Mouse (Mus musculus) T-helper 17 cell (primary cell): ENCODE results near the gene Bcl7b.

ENCODE experiments used
- in situ Hi-C, 2 experiments: fragments of 300-600 bp; cut with MboI, MseI; formaldehyde crosslinking; loops; 1 replicate in 1 of 2; 2 replicates in 1 of 2; pipeline ENCODE4 v1.15.1; 2025; ENCODE audit warnings: high pct_unique_total_duplicates in 2 of 2

The Bcl7b gene

GRCm38 (mm10) chr5:135169479-135169878 lies 1.4 kb downstream of the Bcl7b start:
- in situ Hi-C loops, result no loop called here

DNA sequence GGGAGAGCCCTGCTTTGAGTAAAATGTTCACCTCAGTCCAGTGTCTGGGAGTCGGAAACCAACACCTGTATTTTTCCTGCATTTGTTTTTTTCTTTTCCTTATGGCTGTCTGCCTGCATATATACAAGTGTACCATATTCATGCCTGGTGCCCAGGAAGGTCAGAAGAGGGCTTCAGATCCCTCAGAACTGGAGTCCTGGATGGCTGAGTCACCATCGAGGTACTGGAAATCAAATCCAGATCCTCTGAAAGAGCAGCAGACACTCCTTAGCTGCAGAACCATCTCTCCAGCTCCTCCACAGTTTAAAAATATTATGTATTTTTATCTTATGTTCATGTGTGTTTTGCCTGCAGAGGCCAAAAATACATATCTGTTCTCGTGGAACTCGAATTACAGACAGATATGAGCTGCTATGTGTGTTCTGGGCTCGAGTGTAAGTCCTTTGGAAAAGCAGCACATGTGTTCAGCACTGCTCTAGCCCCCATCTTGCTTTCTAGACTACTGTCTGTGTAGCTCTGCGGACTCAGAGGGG lies 3.7 kb downstream of the Bcl7b start:
- in situ Hi-C loops, result no loop called here

DNA sequence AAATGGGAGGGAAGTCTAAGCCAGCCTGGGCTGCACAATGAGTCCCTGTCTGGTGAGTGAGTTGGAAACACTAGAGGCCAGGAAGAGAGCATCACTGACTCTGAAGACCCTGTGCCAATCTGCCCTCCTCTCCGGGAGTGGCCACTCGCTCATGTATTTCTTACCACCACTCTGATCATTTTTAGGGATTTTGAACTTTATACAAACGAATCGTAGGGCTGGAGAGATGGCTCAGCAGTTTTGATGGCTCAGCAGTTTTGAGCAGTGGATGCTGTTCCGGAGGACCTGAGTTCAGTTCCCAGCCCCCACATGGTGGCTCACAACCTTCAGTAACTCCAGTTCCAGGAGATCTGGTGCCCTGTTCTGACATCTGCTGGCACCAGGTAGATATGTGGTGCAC lies 4.9 kb downstream of the Bcl7b start:
- in situ Hi-C loops, result no loop called here

DNA sequence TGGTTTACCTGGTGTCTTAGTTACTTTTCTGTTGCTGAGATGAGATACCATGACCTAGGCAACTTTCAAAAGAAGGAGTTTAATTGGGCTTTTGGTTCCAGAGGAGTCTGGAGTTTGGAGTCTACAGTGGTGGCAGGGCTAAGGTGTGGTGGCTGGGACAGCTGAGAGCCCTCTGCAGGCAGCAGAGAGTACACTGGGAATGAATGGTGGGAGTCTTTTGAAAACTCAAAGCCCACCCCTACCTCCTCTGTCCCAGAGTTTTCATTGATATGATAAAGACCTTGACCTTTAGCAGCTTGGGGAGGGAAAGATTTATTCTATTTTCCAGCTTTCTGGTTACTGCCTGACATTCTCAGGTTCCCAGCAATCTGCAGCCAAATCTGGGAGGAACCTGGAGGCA lies 7.0 kb downstream of the Bcl7b start:
- in situ Hi-C loops, result no loop called here

GRCm38 (mm10) chr5:135178523-135178922 lies 10.4 kb downstream of the Bcl7b start:
- in situ Hi-C loops, result no loop called here

DNA sequence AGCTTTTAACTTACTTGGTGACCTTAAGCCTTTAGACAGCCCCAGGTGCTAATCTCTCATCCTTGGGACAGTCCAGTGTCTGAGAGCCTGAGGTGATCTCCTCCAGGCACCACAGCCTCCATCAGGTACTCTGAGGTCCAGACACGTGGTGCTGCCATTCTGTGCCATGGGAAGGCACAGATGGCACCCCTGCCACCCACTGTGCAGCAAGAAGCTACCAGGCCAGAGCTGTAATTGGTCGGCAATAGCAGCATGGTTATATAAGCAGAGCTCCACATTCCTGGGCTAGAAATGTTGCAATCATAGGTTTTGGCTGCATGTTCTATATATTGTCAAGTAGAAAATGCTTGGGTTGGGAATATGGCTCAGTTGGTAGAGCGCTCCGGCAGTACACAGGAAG lies 10.9 kb downstream of the Bcl7b start:
- in situ Hi-C loops, result no loop called here

DNA sequence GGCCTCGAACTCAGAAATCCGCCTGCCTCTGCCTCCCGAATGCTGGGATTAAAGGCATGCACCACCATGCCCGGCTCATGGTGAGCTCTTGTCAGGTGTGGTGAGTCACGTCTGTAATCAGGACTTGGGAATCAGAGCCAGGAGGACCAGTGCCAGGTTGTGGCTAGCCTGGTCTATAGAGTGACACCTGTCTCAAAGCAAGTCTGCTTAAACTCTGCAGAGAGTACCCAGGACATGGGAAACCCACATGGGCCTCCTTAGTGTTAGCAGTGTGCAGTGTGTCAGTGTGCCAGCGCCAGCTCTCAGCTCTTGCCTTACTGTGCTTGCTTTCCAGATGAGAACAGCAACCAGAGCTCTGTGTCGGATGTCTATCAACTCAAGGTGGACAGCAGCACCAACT lies 11.5 kb downstream of the Bcl7b start:
- in situ Hi-C loops, result no loop called here

DNA sequence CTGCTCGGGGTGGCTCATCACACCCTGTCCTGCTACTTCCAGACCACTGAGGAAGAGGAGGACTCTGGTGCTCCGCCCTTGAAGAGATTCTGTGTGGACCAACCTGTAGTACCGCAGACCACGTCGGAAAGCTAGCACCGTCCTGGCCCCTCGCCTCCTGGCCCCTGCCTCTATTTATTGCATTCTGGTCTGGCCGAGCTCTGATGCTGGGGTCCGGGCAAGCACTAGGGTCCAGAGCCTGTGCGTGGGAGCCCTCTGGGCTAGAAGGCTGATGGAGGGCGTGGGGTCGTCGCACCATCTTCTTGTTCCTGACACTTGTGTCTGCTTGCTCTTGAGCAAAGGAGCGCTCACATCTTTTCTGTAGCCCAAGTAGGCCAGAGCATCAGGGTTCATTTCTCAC lies 12.7 kb downstream of the Bcl7b start:
- in situ Hi-C loops, result no loop called here

GRCm38 (mm10) chr5:135181776-135182175 lies 13.7 kb downstream of the Bcl7b start:
- in situ Hi-C loops, result no loop called here

DNA sequence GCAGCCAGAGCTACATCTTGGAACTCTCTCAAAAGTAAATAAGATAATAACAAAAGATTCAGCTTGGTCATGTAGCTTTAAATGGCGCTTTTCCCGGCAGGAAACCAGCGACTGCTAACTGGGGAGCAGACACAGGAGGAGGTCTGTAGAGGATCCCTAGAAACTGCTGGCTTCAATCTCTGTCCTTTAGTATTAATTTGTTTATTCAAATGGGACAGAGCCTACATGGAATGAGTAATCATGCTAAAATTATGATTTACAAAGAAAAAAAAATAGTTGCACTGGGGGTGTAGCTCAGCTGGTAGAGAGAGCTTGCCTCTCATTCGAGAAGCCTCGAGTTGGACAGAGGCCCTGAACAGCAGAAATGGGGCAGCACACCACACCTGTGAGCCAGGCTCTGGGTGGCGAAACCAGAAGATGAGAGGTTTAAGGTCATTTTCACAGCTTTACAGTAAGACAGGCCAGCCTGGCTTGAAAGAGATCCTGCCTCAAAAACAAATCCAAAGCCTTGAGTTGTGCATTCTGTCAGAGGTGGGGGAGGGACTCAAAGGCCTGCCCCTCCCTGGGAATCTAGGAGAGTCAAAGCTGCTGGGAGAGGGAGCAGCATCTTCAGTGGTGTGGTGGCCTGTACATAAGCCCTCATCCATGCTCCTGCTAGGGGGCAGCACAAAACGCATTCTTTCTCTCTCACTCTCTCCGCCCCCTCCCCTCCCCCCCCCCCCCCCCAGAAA lies 15.2 kb downstream of the Bcl7b start:
- in situ Hi-C loops, result no loop called here

GRCm38 (mm10) chr5:135185016-135185415 lies 16.9 kb downstream of the Bcl7b start:
- in situ Hi-C loops, result loop anchor here in 1 of 2 experiments (5.0 kb wide), 1 partner anchor 68 kb away; no protein-coding TSS in a partner anchor

DNA sequence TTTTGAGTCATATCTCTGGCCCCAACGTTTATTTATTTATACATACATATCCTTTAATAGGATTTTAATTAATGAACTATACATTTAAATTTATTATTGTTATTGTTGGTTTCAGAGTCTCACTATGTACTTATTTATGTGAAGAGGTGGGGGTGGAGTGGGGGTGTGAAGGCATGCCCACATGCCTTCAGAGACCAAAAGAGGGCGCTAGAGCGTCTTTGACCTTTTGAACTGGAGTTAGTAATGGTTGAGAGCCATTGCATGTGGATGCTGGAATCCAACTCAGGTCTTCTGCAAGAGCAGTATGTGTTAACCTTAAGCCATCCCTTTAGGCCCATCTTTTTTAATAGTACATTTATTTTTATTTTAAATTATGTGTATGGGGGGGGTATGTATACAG lies 17.5 kb downstream of the Bcl7b start:
- in situ Hi-C loops, result loop anchor here in 1 of 2 experiments (5.0 kb wide), 1 partner anchor 68 kb away; no protein-coding TSS in a partner anchor

- in situ Hi-C loops, result loop anchor here in 1 of 2 experiments (5.0 kb wide), 1 partner anchor 69 kb away; no protein-coding TSS in a partner anchor
Observed at GRCm38 (mm10) chr5:135186231-135186620, 18.1 kb downstream of the Bcl7b start.

DNA sequence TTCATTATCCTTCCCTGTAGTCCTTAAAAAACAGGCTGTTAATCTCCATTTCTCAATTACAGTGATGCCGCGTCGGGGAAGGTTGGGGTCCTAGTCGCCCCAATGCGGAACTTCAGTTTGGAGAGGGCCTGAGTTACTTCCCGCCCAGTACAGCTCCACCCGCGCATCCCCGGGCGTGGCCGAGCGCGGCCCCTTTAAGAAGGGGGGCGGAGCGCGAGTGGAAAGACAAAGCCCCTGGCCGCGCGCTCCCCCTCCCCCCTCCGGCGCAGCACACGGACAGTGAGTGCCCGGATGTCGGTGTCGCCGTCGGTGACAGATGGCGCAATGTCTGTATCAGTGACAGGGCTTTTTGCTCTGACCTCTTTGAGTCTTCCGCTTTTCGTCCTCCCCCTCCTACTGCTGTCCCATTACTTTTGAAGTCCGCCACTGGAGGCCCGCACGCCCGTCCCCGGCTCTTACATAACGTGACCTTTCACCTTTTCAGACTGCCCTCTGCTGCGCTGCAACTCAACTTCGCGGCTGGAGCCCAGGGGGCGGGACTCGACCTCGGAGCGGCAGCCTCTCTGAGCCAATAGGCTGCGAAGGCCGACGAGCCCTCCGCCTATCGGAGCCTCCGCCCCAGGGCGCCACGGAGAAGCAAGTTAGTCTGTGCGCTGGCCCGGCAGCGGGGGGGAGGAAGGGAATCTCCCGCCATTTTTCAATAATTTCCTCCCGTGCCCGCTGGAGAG lies 18.7 kb downstream of the Bcl7b start, which contains the start of gene Baz1b:
Baz1b (plus strand) TSS at position 644 of the 728 bp plus-strand sequence.
- in situ Hi-C loops, result loop anchor here in 1 of 2 experiments (5.0 kb wide), 1 partner anchor 69 kb away; no protein-coding TSS in a partner anchor

GRCm38 (mm10) chr5:135187349-135188213 lies 19.5 kb downstream of the Bcl7b start:
- in situ Hi-C loops, result loop anchor here in 1 of 2 experiments (5.0 kb wide), 1 partner anchor 70 kb away; no protein-coding TSS in a partner anchor

DNA sequence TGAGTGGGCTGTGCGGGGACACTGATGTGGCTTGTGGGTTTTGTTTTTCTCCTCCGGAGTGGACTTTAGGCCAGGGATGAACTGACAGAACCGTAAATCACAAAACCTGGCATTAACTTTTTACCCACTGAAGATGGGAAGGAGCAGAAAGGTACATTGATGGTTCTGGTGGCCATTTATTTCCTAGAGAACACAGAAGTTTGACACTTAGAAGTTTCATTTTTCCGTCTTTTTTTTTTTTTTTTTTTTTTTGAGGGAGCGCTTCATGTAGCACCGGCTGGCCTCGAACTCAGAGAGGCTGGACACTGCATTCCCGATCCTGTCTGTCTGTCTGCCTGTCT lies 20.1 kb downstream of the Bcl7b start:
- in situ Hi-C loops, result loop anchor here in 1 of 2 experiments (5.0 kb wide), 1 partner anchor 71 kb away; no protein-coding TSS in a partner anchor

DNA sequence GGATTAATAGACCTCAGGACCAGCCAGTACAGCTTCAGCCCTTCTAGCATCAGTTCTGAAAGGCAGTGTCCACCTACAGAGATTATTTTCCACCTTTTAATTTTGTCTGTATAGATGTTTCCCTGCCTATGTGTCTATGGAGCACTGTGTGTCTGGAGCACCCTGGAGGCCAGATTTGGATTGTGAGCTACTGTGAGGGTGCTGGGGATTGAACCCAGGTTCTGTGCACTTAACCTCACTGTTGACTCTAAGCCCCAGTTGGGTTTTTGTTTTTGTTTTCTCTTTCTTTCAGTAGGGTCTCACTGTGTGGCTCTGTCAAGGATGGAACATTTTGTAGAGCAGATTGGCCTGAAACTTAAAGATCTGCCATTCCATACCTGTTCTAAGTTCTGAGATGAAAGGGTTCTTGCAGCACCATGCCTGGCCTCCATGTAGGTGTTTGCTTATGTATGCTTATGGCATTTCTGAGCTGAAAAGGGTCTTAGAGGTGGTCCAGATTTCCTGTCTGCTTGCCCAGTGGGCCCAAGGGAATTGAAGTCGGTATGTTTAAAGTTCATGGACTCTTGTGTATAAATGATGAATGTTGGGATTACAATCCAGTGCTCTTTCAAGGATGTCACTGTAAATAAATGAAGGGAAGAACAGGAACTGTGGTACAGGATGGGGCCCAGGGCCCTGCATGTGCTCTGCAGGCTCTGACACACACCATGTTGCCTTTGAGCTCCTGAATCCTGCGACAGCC lies 21.4 kb downstream of the Bcl7b start:
- in situ Hi-C loops, result loop anchor here in 1 of 2 experiments (5.0 kb wide), 1 partner anchor 72 kb away; no protein-coding TSS in a partner anchor

DNA sequence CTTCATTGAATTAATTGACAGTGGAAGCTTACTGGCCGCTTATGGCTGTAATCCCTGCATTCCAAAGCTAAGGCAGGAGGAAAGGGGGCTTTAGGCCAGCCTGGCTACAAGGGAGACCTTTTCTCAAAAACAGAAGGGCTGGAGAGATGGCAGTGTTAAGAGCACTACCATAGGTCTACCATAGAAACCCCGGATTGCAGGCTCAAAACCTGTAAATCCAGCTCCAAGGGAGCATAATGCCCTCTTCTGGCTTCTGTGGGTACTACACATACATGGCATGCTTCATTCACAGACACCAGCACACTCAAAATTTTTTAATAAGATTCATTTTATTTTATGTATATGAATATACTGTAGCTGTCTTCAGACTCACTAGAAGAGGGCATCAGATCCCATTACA lies 23.5 kb downstream of the Bcl7b start:
- in situ Hi-C loops, result no loop called here

GRCm38 (mm10) chr5:135192431-135192830 lies 24.3 kb downstream of the Bcl7b start:
- in situ Hi-C loops, result no loop called here

GRCm38 (mm10) chr5:135196367-135196766 lies 28.3 kb downstream of the Bcl7b start:
- in situ Hi-C loops, result no loop called here

DNA sequence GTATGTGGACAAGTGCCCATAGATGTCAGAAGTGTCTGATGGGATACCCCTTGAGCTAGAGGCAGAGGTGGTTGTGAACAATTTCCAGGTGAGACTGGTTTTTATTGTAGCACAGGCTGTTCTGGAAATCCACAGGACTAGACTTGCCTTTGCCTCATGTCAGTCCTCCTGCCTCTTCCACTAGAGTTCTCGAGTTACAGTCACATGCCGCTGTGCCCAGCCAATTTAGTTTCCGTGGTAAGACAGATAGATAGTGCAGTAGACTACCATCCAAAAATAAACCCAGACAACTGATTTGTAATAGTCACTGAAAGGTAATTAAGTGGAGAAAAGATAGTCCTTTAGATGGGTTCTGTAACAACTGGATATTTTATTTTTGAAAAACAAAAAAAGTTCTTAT lies 34.7 kb downstream of the Bcl7b start:
- in situ Hi-C loops, result no loop called here
